Mouse (Mus musculus): ENCODE measurements around the gene Olfr1040. TPM values are rescaled to one million over a fixed set of nuclear protein-coding genes. Genes with fewer than 3 reads are reported as not detected.
"Not testable (repeated sequence)": the region's sequence is repeated elsewhere in the genome, so short reads cannot be mapped to it uniquely, and the experiment has no call there.

Olfr1040 gene
- polyA plus RNA-seq (2015; fragmentation: Nextera tagmentation; extraction: Ambion mirVana) = not detected in 2 replicates

- Histone ChIP-seq H3K4me2 (replicated peaks) (no peak within 1 kb of the TSS), H3K27ac (no peak within 1 kb of the TSS), H3K4me3 (replicated peaks) (no peak within 1 kb of the TSS), H3K27me3 (no peaks in the 10 kb centered on the region), H3K4me1 (replicated peaks) (no peaks in the 10 kb centered on the region), H3K36me3 (no peaks in the 10 kb centered on the region), H3K9ac (replicated peaks) (no peak within 1 kb of the TSS), H3K9me3 (no peaks in the 10 kb centered on the region)
- no peak for ATAC-seq
- WGBS = 89% methylated on average over 1 of the region's 1 CpGs
Observed at GRCm38 (mm10) chr2:86146632-86147031, at the start of gene Olfr1040. TSS of gene Olfr1040 (minus strand) at chr2:86146732.

- Histone ChIP-seq H3K36me3 (no peaks in the 10 kb centered on the region), H3K4me2 (replicated peaks) (no peak overlapping the region), H3K4me3 (replicated peaks) (no peak overlapping the region), H3K27me3 (no peaks in the 10 kb centered on the region), H3K4me1 (replicated peaks) (no peaks in the 10 kb centered on the region), H3K27ac (no peak overlapping the region), H3K9me3 (no peaks in the 10 kb centered on the region), H3K9ac (replicated peaks) (no peak overlapping the region)
- 54% methylated on average over 1 of the region's 1 CpGs for WGBS
- ATAC-seq = no peak
Observed at GRCm38 (mm10) chr2:86195863-86196262, 49.3 kb upstream of the Olfr1040 start.

GRCm38 (mm10) chr2:86185583-86185982 lies 39.1 kb upstream of the Olfr1040 start, which contains the start of gene Olfr52:
TSS of gene Olfr52 (minus strand) at chr2:86185683.
- no peak within 1 kb of the TSS for H3K9ac ChIP-seq (replicated peaks)
- no peak within 1 kb of the TSS for H3K27ac ChIP-seq
- no peak within 1 kb of the TSS for H3K4me2 ChIP-seq (replicated peaks)
- H3K36me3 ChIP-seq = no peaks in the 10 kb centered on the region
- no peak for ATAC-seq
- H3K9me3 ChIP-seq = no peaks in the 10 kb centered on the region
- H3K27me3 ChIP-seq = no peaks in the 10 kb centered on the region
- H3K4me3 ChIP-seq (replicated peaks) = no peak within 1 kb of the TSS
- H3K4me1 ChIP-seq (replicated peaks) = no peaks in the 10 kb centered on the region

- Histone ChIP-seq H3K4me3 (replicated peaks) (no peak overlapping the region), H3K4me1 (replicated peaks) (no peaks in the 10 kb centered on the region), H3K9ac (replicated peaks) (no peak overlapping the region), H3K36me3 (no peaks in the 10 kb centered on the region), H3K4me2 (replicated peaks) (no peak overlapping the region), H3K27ac (no peak overlapping the region), H3K9me3 (no peaks in the 10 kb centered on the region), H3K27me3 (no peaks in the 10 kb centered on the region)
- no peak for ATAC-seq
- WGBS = 82% methylated on average over 3 of the region's 3 CpGs
Observed at GRCm38 (mm10) chr2:86179950-86180349, 33.4 kb upstream of the Olfr1040 start.

GRCm38 (mm10) chr2:86177720-86178119 lies 31.2 kb upstream of the Olfr1040 start, which contains the start of gene Olfr1044:
TSS of gene Olfr1044 (minus strand) at chr2:86177820.
- no peaks in the 10 kb centered on the region for H3K4me1 ChIP-seq (replicated peaks)
- no peak within 1 kb of the TSS for H3K27ac ChIP-seq
- no peak within 1 kb of the TSS for H3K4me2 ChIP-seq (replicated peaks)
- no peak within 1 kb of the TSS for H3K4me3 ChIP-seq (replicated peaks)
- no peak for ATAC-seq
- H3K9ac ChIP-seq (replicated peaks) = no peak within 1 kb of the TSS
- no peaks in the 10 kb centered on the region for H3K9me3 ChIP-seq
- H3K36me3 ChIP-seq = no peaks in the 10 kb centered on the region
- no peaks in the 10 kb centered on the region for H3K27me3 ChIP-seq

- not testable (repeated sequence) for H3K27me3 ChIP-seq; H3K4me3 ChIP-seq (replicated peaks); H3K4me1 ChIP-seq (replicated peaks); H3K9me3 ChIP-seq; H3K36me3 ChIP-seq; ATAC-seq; H3K4me2 ChIP-seq (replicated peaks); H3K27ac ChIP-seq; H3K9ac ChIP-seq (replicated peaks)
- 84% methylated on average over 7 of the region's 7 CpGs for WGBS
Observed at GRCm38 (mm10) chr2:86175422-86175821, 28.9 kb upstream of the Olfr1040 start.

- H3K9me3 ChIP-seq = no peaks in the 10 kb centered on the region
- no peak within 1 kb of the TSS for H3K27ac ChIP-seq
- H3K36me3 ChIP-seq = no peaks in the 10 kb centered on the region
- H3K4me2 ChIP-seq (replicated peaks) = no peak within 1 kb of the TSS
- no peaks in the 10 kb centered on the region for H3K27me3 ChIP-seq
- H3K4me1 ChIP-seq (replicated peaks) = no peaks in the 10 kb centered on the region
- ATAC-seq = no peak
- H3K4me3 ChIP-seq (replicated peaks) = no peak within 1 kb of the TSS
- WGBS = 92% methylated on average over 2 of the region's 2 CpGs
- H3K9ac ChIP-seq (replicated peaks) = no peak within 1 kb of the TSS
Observed at GRCm38 (mm10) chr2:86167422-86167821, 20.9 kb upstream of the Olfr1040 start, which contains the start of gene Olfr1043. TSS of gene Olfr1043 (minus strand) at chr2:86167522.

- H3K4me2 ChIP-seq (replicated peaks) = no peak within 1 kb of the TSS
- H3K4me1 ChIP-seq (replicated peaks) = no peaks in the 10 kb centered on the region
- no peaks in the 10 kb centered on the region for H3K27me3 ChIP-seq
- 89% methylated on average over 2 of the region's 2 CpGs for WGBS
- no peaks in the 10 kb centered on the region for H3K36me3 ChIP-seq
- H3K9ac ChIP-seq (replicated peaks) = no peak within 1 kb of the TSS
- H3K4me3 ChIP-seq (replicated peaks) = no peak within 1 kb of the TSS
- no peak within 1 kb of the TSS for H3K27ac ChIP-seq
- no peak for ATAC-seq
- no peaks in the 10 kb centered on the region for H3K9me3 ChIP-seq
Observed at GRCm38 (mm10) chr2:86161738-86162137, 15.2 kb upstream of the Olfr1040 start, which contains the start of gene Olfr1042. TSS of gene Olfr1042 (minus strand) at chr2:86161838.

- Histone ChIP-seq H3K4me3 (replicated peaks) (no peak within 1 kb of the TSS), H3K9ac (replicated peaks) (no peak within 1 kb of the TSS), H3K27ac (no peak within 1 kb of the TSS), H3K4me2 (replicated peaks) (no peak within 1 kb of the TSS), H3K36me3 (no peaks in the 10 kb centered on the region), H3K9me3 (no peaks in the 10 kb centered on the region), H3K4me1 (replicated peaks) (no peaks in the 10 kb centered on the region), H3K27me3 (no peaks in the 10 kb centered on the region)
- 95% methylated on average over 1 of the region's 1 CpGs for WGBS
- no peak for ATAC-seq
Observed at GRCm38 (mm10) chr2:86135828-86136227, 10.7 kb downstream of the Olfr1040 start, which contains the start of gene Olfr1039. TSS of gene Olfr1039 (minus strand) at chr2:86135928.

Other genes starting within 250 kb of the Olfr1040 start
- not detected in 2 replicates for gene Olfr1024, start 241.7 kb downstream of the Olfr1040 start, polyA plus RNA-seq (2015; fragmentation: Nextera tagmentation; extraction: Ambion mirVana)
- gene Olfr1025-ps1, start 231.5 kb downstream of the Olfr1040 start, polyA plus RNA-seq (2015; fragmentation: Nextera tagmentation; extraction: Ambion mirVana) = not detected in 2 replicates
- gene Olfr1026, start 225.2 kb downstream of the Olfr1040 start, polyA plus RNA-seq (2015; fragmentation: Nextera tagmentation; extraction: Ambion mirVana) = not detected in 2 replicates
- gene Olfr1028, start 196.3 kb downstream of the Olfr1040 start, polyA plus RNA-seq (2015; fragmentation: Nextera tagmentation; extraction: Ambion mirVana) = not detected in 2 replicates
- gene Olfr1029, start 172.8 kb downstream of the Olfr1040 start, polyA plus RNA-seq (2015; fragmentation: Nextera tagmentation; extraction: Ambion mirVana) = not detected in 2 replicates
- gene Olfr1030, start 167.5 kb downstream of the Olfr1040 start, polyA plus RNA-seq (2015; fragmentation: Nextera tagmentation; extraction: Ambion mirVana) = not detected in 2 replicates
- not detected in 2 replicates for gene Olfr1031, start 156.4 kb downstream of the Olfr1040 start, polyA plus RNA-seq (2015; fragmentation: Nextera tagmentation; extraction: Ambion mirVana)
- not detected in 2 replicates for gene Olfr1032, start 141.2 kb downstream of the Olfr1040 start, polyA plus RNA-seq (2015; fragmentation: Nextera tagmentation; extraction: Ambion mirVana)
- not detected in 2 replicates for gene Olfr1033, start 126.1 kb downstream of the Olfr1040 start, polyA plus RNA-seq (2015; fragmentation: Nextera tagmentation; extraction: Ambion mirVana)
- not detected in 2 replicates for gene Olfr1034, start 100.9 kb downstream of the Olfr1040 start, polyA plus RNA-seq (2015; fragmentation: Nextera tagmentation; extraction: Ambion mirVana)
- not detected in 2 replicates for gene Olfr1036, start 72.7 kb downstream of the Olfr1040 start, polyA plus RNA-seq (2015; fragmentation: Nextera tagmentation; extraction: Ambion mirVana)
- not detected in 2 replicates for gene Olfr1037, start 59.3 kb downstream of the Olfr1040 start, polyA plus RNA-seq (2015; fragmentation: Nextera tagmentation; extraction: Ambion mirVana)
- not detected in 2 replicates for gene Olfr1039, start 10.8 kb downstream of the Olfr1040 start, polyA plus RNA-seq (2015; fragmentation: Nextera tagmentation; extraction: Ambion mirVana)
- gene Olfr1042, start 15.1 kb upstream of the Olfr1040 start, polyA plus RNA-seq (2015; fragmentation: Nextera tagmentation; extraction: Ambion mirVana) = not detected in 2 replicates
- gene Olfr1043, start 20.8 kb upstream of the Olfr1040 start, polyA plus RNA-seq (2015; fragmentation: Nextera tagmentation; extraction: Ambion mirVana) = not detected in 2 replicates
- gene Olfr1044, start 31.1 kb upstream of the Olfr1040 start, polyA plus RNA-seq (2015; fragmentation: Nextera tagmentation; extraction: Ambion mirVana) = not detected in 2 replicates
- not detected in 2 replicates for gene Olfr52, start 39.0 kb upstream of the Olfr1040 start, polyA plus RNA-seq (2015; fragmentation: Nextera tagmentation; extraction: Ambion mirVana)
- gene Olfr1045, start 56.3 kb upstream of the Olfr1040 start, polyA plus RNA-seq (2015; fragmentation: Nextera tagmentation; extraction: Ambion mirVana) = not detected in 2 replicates
- not detected in 2 replicates for gene Olfr1046, start 72.6 kb upstream of the Olfr1040 start, polyA plus RNA-seq (2015; fragmentation: Nextera tagmentation; extraction: Ambion mirVana)
- gene Olfr1047, start 84.7 kb upstream of the Olfr1040 start, polyA plus RNA-seq (2015; fragmentation: Nextera tagmentation; extraction: Ambion mirVana) = not detected in 2 replicates
- not detected in 2 replicates for gene Olfr1048, start 93.6 kb upstream of the Olfr1040 start, polyA plus RNA-seq (2015; fragmentation: Nextera tagmentation; extraction: Ambion mirVana)
- not detected in 2 replicates for gene Olfr1049, start 111.6 kb upstream of the Olfr1040 start, polyA plus RNA-seq (2015; fragmentation: Nextera tagmentation; extraction: Ambion mirVana)
- not detected in 2 replicates for gene Olfr1051, start 132.4 kb upstream of the Olfr1040 start, polyA plus RNA-seq (2015; fragmentation: Nextera tagmentation; extraction: Ambion mirVana)
- not detected in 2 replicates for gene Olfr1052, start 145.7 kb upstream of the Olfr1040 start, polyA plus RNA-seq (2015; fragmentation: Nextera tagmentation; extraction: Ambion mirVana)
- not detected in 2 replicates for gene Olfr1053, start 168.6 kb upstream of the Olfr1040 start, polyA plus RNA-seq (2015; fragmentation: Nextera tagmentation; extraction: Ambion mirVana)
- not detected in 2 replicates for gene Olfr1054, start 188.7 kb upstream of the Olfr1040 start, polyA plus RNA-seq (2015; fragmentation: Nextera tagmentation; extraction: Ambion mirVana)
- gene Olfr1055, start 203.6 kb upstream of the Olfr1040 start, polyA plus RNA-seq (2015; fragmentation: Nextera tagmentation; extraction: Ambion mirVana) = not detected in 2 replicates
- gene Olfr1056, start 215.7 kb upstream of the Olfr1040 start, polyA plus RNA-seq (2015; fragmentation: Nextera tagmentation; extraction: Ambion mirVana) = not detected in 2 replicates
- not detected in 2 replicates for gene Olfr1057, start 231.7 kb upstream of the Olfr1040 start, polyA plus RNA-seq (2015; fragmentation: Nextera tagmentation; extraction: Ambion mirVana)
- gene Olfr1058, start 241.8 kb upstream of the Olfr1040 start, polyA plus RNA-seq (2015; fragmentation: Nextera tagmentation; extraction: Ambion mirVana) = not detected in 2 replicates

Measured in midbrain, embryonic 13.5 days (tissue).